Mouse (Mus musculus): ENCODE measurements at regions not wholly inside any gene's neighbourhood (a gene's known extent, or its start where the extent isn't known, plus 50 kb on each side); places are given as distances from the start of the nearest gene placed in this dataset.

DNA sequence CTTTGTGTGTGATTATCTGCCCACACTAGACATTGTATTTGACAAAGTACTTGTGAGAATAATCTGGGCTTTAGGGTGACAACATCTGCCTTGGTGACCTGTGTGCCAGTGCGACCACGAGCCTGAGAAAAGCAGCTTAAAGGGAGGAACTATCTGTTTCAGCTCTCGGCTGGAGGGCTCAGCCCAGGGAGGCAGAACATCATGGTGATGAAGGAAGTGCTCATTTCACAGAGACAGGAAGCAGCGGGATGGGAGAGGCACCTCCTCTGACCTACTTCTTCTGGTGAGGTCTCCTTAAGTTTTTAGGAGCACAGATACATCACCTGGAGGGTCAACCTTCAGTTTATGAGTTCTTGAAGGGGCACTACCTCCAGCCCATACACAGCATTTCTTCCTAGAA lies 89.8 kb downstream of the Kif26a start:
- no peak for DNase-seq

DNA sequence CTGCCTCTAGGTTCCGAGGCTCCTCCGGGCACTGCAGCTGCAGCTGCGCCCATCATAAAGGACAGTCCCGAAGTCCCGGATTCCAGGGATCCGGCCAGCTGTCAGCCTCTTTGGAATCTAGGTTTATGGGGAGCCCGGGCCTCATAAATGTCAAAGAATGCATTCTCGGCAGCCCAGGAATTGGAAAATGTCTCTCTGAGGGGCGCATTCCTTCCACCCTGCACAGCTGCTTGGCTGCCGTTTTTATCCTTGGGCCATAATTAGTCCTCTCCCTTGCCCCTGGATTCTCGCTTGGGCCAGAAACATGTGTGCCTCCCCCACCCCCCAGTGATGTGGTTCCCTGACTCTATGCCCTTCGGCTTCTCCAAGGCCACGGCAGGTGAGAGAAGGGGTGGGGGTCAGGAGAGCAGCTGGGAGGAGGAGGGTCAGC lies 91.1 kb downstream of the Kif26a start:
- no peak for DNase-seq

DNA sequence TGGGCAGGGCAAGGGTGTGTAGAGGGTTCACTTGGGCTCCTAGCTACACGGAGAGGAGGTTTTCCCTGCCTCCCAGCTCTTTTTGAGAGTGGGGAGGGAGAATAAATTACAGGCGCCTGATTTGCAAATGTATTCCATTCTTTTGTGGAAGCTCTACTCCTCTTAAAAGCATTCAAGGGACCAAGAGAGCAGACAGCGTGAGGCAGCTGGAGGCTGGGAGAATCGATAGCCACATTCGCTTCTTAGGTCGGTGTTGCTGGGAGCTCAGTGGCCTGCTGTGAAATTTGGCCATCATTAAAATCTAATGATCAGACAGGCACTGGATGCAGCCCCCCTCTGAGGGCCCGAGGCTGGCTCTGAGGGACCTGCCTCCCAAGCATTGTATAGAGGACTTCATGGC lies 92.8 kb downstream of the Kif26a start:
- DNase-seq, result no peak

GRCm38 (mm10) chr12:112241740-112242171 lies 95.7 kb downstream of the Kif26a start:
- no peak for DNase-seq

DNA sequence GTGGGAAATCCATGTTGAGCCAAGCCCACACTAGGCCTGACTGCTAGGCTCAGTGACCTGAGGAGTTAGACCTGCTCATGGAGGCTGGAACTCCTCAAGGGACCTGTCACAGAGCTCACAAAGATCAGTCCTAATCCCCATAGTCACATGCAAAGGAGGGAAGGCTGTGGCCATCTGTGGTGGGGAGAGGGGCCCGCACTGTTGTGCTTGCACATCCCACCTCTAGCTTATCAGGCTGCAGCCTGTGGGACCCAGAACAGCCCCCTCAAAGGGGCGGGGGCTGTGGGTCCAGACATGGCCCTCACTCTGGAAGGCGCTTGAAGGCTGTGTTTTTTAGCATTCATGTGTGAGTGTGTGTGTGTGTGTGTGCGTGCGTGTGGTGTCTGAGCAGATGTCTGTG lies 97.2 kb downstream of the Kif26a start:
- DNase-seq, result no peak

DNA sequence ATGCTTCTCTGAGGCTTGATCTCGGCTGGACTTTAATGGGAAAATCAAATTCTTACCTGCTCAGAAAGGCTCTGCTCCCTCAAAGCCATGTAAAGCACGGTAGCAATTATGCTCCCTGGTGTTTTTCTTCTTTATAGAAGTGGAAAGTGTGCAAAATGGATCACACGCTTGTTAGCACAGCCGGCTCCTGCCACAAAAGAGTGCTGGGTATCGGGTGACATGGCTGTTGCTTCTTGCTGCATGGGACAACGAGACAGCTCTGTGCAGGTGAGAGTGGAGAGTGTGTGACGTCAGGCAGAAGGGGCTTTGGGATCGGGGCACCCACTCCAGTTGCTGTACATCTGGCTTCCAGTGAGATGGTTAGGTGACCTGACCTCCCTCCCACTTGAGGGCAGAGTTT lies 104.9 kb downstream of the Kif26a start:
- no peak for DNase-seq

- DNase-seq, result no peak
Observed at GRCm38 (mm10) chr12:112253461-112253860, 107.5 kb downstream of the Kif26a start.

GRCm38 (mm10) chr12:112255223-112255622 lies 109.2 kb downstream of the Kif26a start:
- peak; percentile 84 for DNase-seq

GRCm38 (mm10) chr12:112257691-112258090 lies 111.7 kb downstream of the Kif26a start:
- DNase-seq, result no peak

DNA sequence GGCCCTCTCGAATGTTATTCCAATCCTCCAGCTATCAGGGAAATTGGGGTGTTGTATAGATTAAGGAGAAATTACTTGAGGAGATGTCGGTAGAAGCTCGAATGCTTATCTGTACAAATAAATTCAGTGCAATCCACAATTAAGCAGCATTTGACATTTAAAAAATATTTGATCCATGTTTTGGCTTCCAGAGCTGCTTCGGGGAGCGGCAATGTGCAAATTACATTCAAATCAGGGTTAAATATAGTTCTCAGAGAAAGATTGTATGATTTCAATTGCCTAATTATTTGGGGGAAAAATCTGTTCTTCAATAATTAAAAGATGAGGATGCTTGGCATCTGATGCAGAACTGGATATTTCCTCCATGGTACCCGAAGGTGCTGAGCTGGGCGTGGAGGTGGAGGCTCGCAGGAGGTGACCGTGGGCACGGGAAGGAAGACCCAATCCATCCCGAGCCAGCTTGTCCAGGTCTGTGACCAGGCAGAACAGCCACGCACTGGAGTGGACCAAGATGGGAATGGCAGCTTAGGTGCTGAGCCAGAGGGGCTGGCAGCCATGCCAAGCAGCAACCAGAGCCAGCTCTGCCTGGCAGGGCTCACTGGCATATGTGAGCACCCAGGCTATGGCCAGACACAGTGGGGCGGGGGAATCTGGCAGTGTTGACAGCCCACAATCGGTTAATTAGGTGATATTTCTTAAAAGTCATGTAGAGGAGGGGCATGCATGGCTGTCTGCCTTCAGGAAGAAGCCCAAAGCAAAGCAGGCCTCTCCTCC lies 117.5 kb downstream of the Kif26a start:
- DNase-seq, result peak; percentile 58

DNA sequence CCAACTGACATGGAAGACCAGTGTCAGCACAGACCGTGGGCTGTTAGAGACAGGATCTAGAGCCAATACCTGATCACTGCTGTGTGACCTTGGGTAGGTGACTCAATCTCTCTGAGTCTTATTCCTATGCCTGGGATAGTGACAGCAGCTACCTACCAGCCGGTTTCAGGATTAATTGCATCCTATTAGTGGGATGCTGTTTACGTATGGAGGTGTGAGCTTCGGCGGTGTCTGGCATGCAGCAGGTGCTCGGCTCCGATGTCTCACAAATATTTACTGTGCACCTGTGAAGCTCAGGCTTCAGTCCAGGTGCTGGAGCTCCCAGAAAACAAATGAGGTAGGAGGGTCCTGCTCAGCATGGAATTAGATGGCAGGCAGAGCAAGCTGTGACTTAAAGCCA lies 118.2 kb downstream of the Kif26a start:
- DNase-seq, result no peak

GRCm38 (mm10) chr12:112265289-112265969 lies 119.4 kb downstream of the Kif26a start:
- no peak for DNase-seq

GRCm38 (mm10) chr12:112274026-112274425 lies 128.0 kb downstream of the Kif26a start:
- no peak for DNase-seq

- DNase-seq, result peak; percentile 55
Observed at GRCm38 (mm10) chr12:112274756-112275155, 128.7 kb downstream of the Kif26a start.

- DNase-seq, result no peak
Observed at GRCm38 (mm10) chr12:112276651-112277050, 130.6 kb downstream of the Kif26a start.

DNA sequence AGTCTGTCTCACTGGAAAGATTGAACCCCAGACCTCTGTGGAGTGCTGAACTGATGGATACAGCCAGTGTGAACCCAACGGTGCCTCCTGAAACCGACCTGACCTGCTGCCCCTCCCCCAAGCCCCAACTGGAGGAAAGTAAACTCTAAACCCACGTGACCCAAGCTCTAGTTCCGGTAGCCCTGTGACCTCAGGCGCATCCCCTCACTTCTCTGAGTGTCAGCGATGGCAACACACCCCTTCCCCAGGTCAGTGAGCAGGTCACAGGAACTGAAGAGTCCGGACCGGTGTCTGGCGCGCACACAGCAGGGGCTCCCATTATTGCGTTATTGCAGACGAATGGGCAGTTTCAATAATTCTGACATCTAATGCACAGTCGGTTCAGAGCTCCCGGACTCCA lies 131.5 kb downstream of the Kif26a start:
- no peak for DNase-seq

GRCm38 (mm10) chr12:112285096-112285495 lies 139.1 kb downstream of the Kif26a start:
- DNase-seq, result no peak

GRCm38 (mm10) chr12:112288786-112289185 lies 142.8 kb downstream of the Kif26a start:
- peak; percentile 40 for DNase-seq

DNA sequence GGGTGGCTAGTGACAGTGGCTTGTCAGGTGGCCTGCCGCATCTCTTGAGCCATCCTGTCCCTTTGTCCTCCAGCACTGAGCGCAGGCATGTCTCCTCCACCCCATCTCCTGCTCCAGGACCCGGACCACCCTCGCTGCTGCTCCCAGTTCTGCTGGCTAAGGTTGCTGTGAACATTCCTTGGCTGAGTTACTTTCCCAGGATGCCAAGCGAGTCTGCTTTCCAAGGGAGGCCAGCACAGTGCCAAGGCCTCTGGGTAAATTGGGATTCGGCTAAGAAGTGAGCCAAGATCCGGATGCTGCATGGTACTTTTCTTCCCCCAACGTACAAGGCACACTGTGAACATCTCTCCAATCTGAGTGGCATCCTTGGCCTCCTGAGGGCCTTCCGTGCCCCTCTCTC lies 144.3 kb downstream of the Kif26a start:
- peak; percentile 52 for DNase-seq

GRCm38 (mm10) chr12:112291748-112292561 lies 145.9 kb downstream of the Kif26a start:
- DNase-seq, result no peak

GRCm38 (mm10) chr12:112293105-112293504 lies 147.1 kb downstream of the Kif26a start:
- DNase-seq, result no peak

DNA sequence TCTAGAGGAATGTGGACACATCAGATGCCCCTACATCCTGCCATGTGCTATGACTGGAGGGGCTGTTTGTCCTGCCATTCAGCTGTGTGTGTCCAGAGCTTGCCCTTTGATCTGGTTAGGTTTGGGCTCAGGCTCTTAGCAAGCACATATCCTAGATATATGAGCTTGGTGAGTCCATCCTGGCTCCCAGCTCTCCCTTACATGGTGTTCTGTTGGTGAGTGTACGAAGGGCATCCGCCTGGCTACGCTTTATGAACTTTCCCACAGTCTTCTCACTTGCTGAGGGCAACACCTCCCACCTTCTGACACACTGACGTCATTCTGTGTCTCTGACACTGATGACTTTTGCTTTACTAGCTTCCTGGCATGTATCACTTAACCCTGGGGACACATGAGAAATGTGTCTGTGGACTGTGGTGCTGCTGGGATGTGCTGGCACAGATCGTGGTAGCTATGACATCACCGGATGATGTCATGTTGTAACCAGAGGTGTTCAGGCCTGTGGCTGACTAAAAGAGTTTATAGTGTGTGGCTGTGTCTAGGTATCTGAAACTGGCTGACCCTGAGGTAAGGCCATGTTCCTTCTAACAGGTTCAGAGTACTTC lies 149.4 kb downstream of the Kif26a start:
- no peak for DNase-seq

GRCm38 (mm10) chr12:112298521-112298920 lies 152.5 kb downstream of the Kif26a start:
- DNase-seq, result no peak

Data from adrenal gland, postnatal 14 days (tissue).